11 mouse cellular contexts compared by ENCODE assay signal in the genomic region with DNA sequence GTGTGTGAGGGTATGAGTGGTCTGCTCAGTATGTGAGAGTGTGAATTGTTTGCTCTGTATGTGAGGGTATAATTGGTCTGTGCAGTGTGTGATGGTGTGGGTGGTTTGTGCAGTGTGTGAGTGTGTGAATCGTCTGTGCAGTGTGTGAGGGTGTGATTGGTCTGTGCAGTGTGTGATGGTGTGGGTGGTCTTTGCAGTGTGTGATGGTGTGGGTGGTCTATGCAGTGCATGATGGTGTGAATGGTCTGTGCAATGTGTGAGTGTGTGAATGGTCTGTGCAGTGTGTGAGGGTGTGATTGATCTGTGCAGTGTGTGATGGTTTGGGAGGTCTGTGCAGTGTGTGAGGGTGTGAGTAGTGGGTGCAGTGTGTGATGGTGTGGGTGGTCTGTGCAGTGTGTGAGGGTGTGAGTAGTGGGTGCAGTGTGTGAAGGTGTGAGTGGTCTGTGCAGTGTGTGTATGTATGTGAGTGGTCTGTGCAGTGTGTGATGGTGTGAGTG. TPM values are rescaled to one million over a fixed set of nuclear protein-coding genes. Genes with fewer than 3 reads are reported as not detected.
DNase-seq lines count a peak whose midpoint lies in the region; ATAC-seq lines count a peak whose summit lies in the region.
"Had no signal": no experiment of that assay in that cellular context is flagged by ENCODE, and none has a peak within 500 bp of the region (broad histone marks: within the 10 kb centered on the region; RNA-seq: fewer than 3 reads in every experiment).

No protein-coding gene starts in this region.

- no peaks in the 10 kb centered on the region for H3K27me3 ChIP-seq in embryonic facial prominence, embryonic 11.5 days (ENCODE audit: control insufficient read depth, insufficient read depth, low read length)
- no peaks in the 10 kb centered on the region for H3K27me3 ChIP-seq in embryonic facial prominence, embryonic 10.5 days (replicated peaks; ENCODE audit: low read depth, poor library complexity, severe bottlenecking)
- no peaks in the 10 kb centered on the region for H3K27me3 ChIP-seq in lung, embryonic 16.5 days (ENCODE audit: control insufficient read depth, insufficient read depth, low read depth, low read length)
- H3K27me3 ChIP-seq in limb, embryonic 12.5 days, result no peaks in the 10 kb centered on the region
- H3K27me3 ChIP-seq in stomach, embryonic 16.5 days (ENCODE audit: control insufficient read depth, insufficient read depth, low read length), result no peaks in the 10 kb centered on the region
- H3K27me3 ChIP-seq: heart, embryonic 13.5 days had no signal

- no peak overlapping the region for H3K9ac ChIP-seq in embryonic facial prominence, embryonic 11.5 days (replicated peaks; ENCODE audit: low read length)
- no peak overlapping the region for H3K9ac ChIP-seq in lung, embryonic 16.5 days (ENCODE audit: low read length)
- H3K9ac ChIP-seq in limb, embryonic 12.5 days (replicated peaks), result no peak overlapping the region
- H3K9ac ChIP-seq in stomach, embryonic 16.5 days (ENCODE audit: low read length), result no peak overlapping the region
- H3K9ac ChIP-seq: heart, embryonic 13.5 days had no signal

- H3K4me3 ChIP-seq in embryonic facial prominence, embryonic 11.5 days (ENCODE audit: low read depth, low read length), result no peak overlapping the region
- H3K4me3 ChIP-seq in embryonic facial prominence, embryonic 10.5 days, result no peak overlapping the region
- H3K4me3 ChIP-seq in lung, embryonic 16.5 days (ENCODE audit: low read length), result no peak overlapping the region
- no peak overlapping the region for H3K4me3 ChIP-seq in limb, embryonic 12.5 days (replicated peaks)
- no peak overlapping the region for H3K4me3 ChIP-seq in stomach, embryonic 16.5 days (replicated peaks; ENCODE audit: low read length)
- H3K4me3 ChIP-seq: heart, embryonic 13.5 days had no signal

- H3K4me2 ChIP-seq in embryonic facial prominence, embryonic 11.5 days (ENCODE audit: low read depth, low read length), result no peak overlapping the region
- no peak overlapping the region for H3K4me2 ChIP-seq in lung, embryonic 16.5 days (ENCODE audit: low read depth, low read length)
- H3K4me2 ChIP-seq in limb, embryonic 12.5 days, result no peak overlapping the region
- no peak overlapping the region for H3K4me2 ChIP-seq in stomach, embryonic 16.5 days (ENCODE audit: low read depth, low read length)
- H3K4me2 ChIP-seq: heart, embryonic 13.5 days had no signal

- no peak overlapping the region for H3K27ac ChIP-seq in embryonic facial prominence, embryonic 11.5 days (replicated peaks; ENCODE audit: low read depth, low read length)
- H3K27ac ChIP-seq in embryonic facial prominence, embryonic 10.5 days (replicated peaks), result no peak overlapping the region
- H3K27ac ChIP-seq in lung, embryonic 16.5 days (ENCODE audit: low read length), result peak overlapping the region; percentile 75
- H3K27ac ChIP-seq in limb, embryonic 12.5 days, result no peak overlapping the region
- H3K27ac ChIP-seq in stomach, embryonic 16.5 days (ENCODE audit: low read length), result no peak overlapping the region
- H3K27ac ChIP-seq: heart, embryonic 13.5 days had no signal

- no peaks in the 10 kb centered on the region for H3K9me3 ChIP-seq in embryonic facial prominence, embryonic 11.5 days (replicated peaks; ENCODE audit: control insufficient read depth, low read length)
- no peaks in the 10 kb centered on the region for H3K9me3 ChIP-seq in embryonic facial prominence, embryonic 10.5 days
- H3K9me3 ChIP-seq in lung, embryonic 16.5 days (ENCODE audit: control insufficient read depth, low read length), result no peaks in the 10 kb centered on the region
- no peaks in the 10 kb centered on the region for H3K9me3 ChIP-seq in limb, embryonic 12.5 days
- no peaks in the 10 kb centered on the region for H3K9me3 ChIP-seq in stomach, embryonic 16.5 days (replicated peaks; ENCODE audit: control insufficient read depth, low read length)
- H3K9me3 ChIP-seq: heart, embryonic 13.5 days had no signal

- DNase-seq in embryonic facial prominence, embryonic 11.5 days (ENCODE audit: low spot score), result no peak
- no peak for DNase-seq in embryonic facial prominence, embryonic 10.5 days (ENCODE audit: low spot score)
- no peak for DNase-seq in lung, adult 18-20 months
- no peak for DNase-seq in gastrocnemius, postnatal 10 days
- DNase-seq in thymus, postnatal 0 days (ENCODE audit: low spot score), result no peak
- DNase-seq: kidney, adult 18-20 months had no signal

- 63% methylated on average over 1 of the region's 1 CpGs for WGBS in embryonic facial prominence, embryonic 11.5 days
- WGBS in embryonic facial prominence, embryonic 10.5 days, result 92% methylated on average over 1 of the region's 1 CpGs
- WGBS in lung, embryonic 16.5 days, result 54% methylated on average over 1 of the region's 1 CpGs
- 68% methylated on average over 1 of the region's 1 CpGs for WGBS in limb, embryonic 12.5 days
- 66% methylated on average over 1 of the region's 1 CpGs for WGBS in stomach, embryonic 16.5 days

- H3K4me1 ChIP-seq in embryonic facial prominence, embryonic 11.5 days (ENCODE audit: control insufficient read depth, insufficient read depth, low read length), result no peaks in the 10 kb centered on the region
- H3K4me1 ChIP-seq in embryonic facial prominence, embryonic 10.5 days, result no peaks in the 10 kb centered on the region
- peaks cover 11% of the 10 kb centered on the region for H3K4me1 ChIP-seq in lung, embryonic 16.5 days (replicated peaks; ENCODE audit: control insufficient read depth, insufficient read depth, low read length)
- H3K4me1 ChIP-seq in limb, embryonic 12.5 days (replicated peaks), result peaks cover 8% of the 10 kb centered on the region; the same call in 1 of the 2 replicates
- no peaks in the 10 kb centered on the region for H3K4me1 ChIP-seq in stomach, embryonic 16.5 days (ENCODE audit: control insufficient read depth, insufficient read depth, low read length)

- H3K36me3 ChIP-seq in embryonic facial prominence, embryonic 11.5 days (replicated peaks; ENCODE audit: control insufficient read depth, insufficient read depth, low read depth, low read length), result no peaks in the 10 kb centered on the region
- H3K36me3 ChIP-seq in embryonic facial prominence, embryonic 10.5 days (replicated peaks), result no peaks in the 10 kb centered on the region
- no peaks in the 10 kb centered on the region for H3K36me3 ChIP-seq in lung, embryonic 16.5 days (ENCODE audit: control insufficient read depth, insufficient read depth, low read length)
- H3K36me3 ChIP-seq in limb, embryonic 12.5 days, result no peaks in the 10 kb centered on the region
- H3K36me3 ChIP-seq in stomach, embryonic 16.5 days (ENCODE audit: control insufficient read depth, insufficient read depth, low read length), result no peaks in the 10 kb centered on the region
- H3K36me3 ChIP-seq: heart, embryonic 13.5 days had no signal

- ATAC-seq in embryonic facial prominence, embryonic 11.5 days (replicated peaks; ENCODE audit: insufficient number of reproducible peaks, low FRiP score, low TSS enrichment, low read depth), result peak; percentile 56; the same call in 1 of the 2 replicates
- ATAC-seq in lung, embryonic 16.5 days (ENCODE audit: low read depth), result no peak; the same call in 1 of the 2 replicates
- ATAC-seq in limb, embryonic 12.5 days (ENCODE audit: insufficient number of reproducible peaks, insufficient read depth, low FRiP score, low TSS enrichment, low read depth), result peak; percentile 56; the same call in 1 of the 2 replicates
- ATAC-seq in stomach, embryonic 16.5 days (ENCODE audit: insufficient read depth, low FRiP score), result peak; percentile 23; the same call in 1 of the 2 replicates

RNA-seq across cellular contexts. Expression of gene Fam13a, which starts 8.0 kb away (rescaled TPM):
- 4.0 and 4.2 TPM in 2 replicates for polyA plus RNA-seq in embryonic facial prominence, embryonic 11.5 days (2014; fragmentation: Nextera tagmentation; extraction: Ambion mirVana)
- 3.4 and 3.8 TPM in 2 replicates for polyA plus RNA-seq in embryonic facial prominence, embryonic 10.5 days (2016; fragmentation: Nextera tagmentation; extraction: Ambion mirVana)
- polyA plus RNA-seq in lung, embryonic 16.5 days (2015; fragmentation: Nextera tagmentation; extraction: Ambion mirVana), result 27.3 and 33.3 TPM in 2 replicates
- polyA plus RNA-seq in limb, embryonic 12.5 days (2016; fragmentation: Nextera tagmentation; extraction: Ambion mirVana), result 5.0 and 5.5 TPM in 2 replicates
- 13.8 and 14.9 TPM in 2 replicates for polyA plus RNA-seq in stomach, embryonic 16.5 days (2015; fragmentation: Nextera tagmentation; extraction: Ambion mirVana)
- total RNA-seq in gastrocnemius, postnatal 10 days (2021), result 1 to 10 TPM; 9.7 to 9.9 TPM
- polyA plus RNA-seq in thymus, postnatal 0 days (2015; fragmentation: Nextera tagmentation; extraction: Ambion mirVana), result 3.9 and 4.7 TPM in 2 replicates
- total RNA-seq: neutrophil, adult 5-6 weeks had no signal
